In the genomic region with DNA sequence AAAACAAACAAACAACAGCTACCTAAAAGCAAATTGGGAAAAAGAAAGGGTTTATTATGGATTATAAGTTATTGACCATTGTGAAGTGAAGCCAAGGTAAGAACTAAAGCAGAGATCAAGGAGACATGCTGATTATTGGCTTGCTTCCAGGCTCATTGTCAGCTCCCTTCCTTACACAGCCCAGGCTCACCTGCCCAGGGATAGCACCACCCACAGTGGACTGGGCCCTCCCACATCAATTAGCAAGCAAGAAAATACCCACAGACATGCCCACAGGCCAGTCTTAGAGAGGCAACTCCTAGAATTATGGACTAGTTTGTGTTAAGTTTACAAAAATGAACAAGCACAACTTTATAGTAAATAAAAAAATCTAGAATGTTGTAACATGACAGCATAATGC, we compare ENCODE assay signal across 20 mouse cellular contexts.
"Had no signal": no experiment of that assay in that cellular context is flagged by ENCODE, and none has a peak within 500 bp of the region (broad histone marks: within the 10 kb centered on the region; RNA-seq: fewer than 3 reads in every experiment).

No protein-coding gene starts in this region.

- H3K4me2 ChIP-seq: lung, embryonic 15.5 days; midbrain, embryonic 13.5 days; neural tube, embryonic 13.5 days had no signal

- H3K27ac ChIP-seq: kidney, postnatal 0 days; layer of hippocampus, adult 2 months; left cerebral cortex, adult 2 months; lung, embryonic 15.5 days; midbrain, embryonic 10.5 days; midbrain, embryonic 13.5 days; neural tube, embryonic 13.5 days had no signal

- H3K4me3 ChIP-seq: layer of hippocampus, adult 2 months; left cerebral cortex, adult 2 months; lung, embryonic 15.5 days; megakaryocyte, embryonic 14.5 days; midbrain, embryonic 10.5 days; midbrain, embryonic 13.5 days; myocyte; neural tube, embryonic 13.5 days had no signal

- H3K9me3 ChIP-seq: lung, embryonic 15.5 days; megakaryocyte, embryonic 14.5 days; midbrain, embryonic 10.5 days; midbrain, embryonic 13.5 days; neural tube, embryonic 13.5 days had no signal

- H3K9ac ChIP-seq: lung, embryonic 15.5 days; midbrain, embryonic 13.5 days; neural tube, embryonic 13.5 days had no signal

- ATAC-seq: inflammation-experienced regulatory T-cells, adult 6 months; midbrain, embryonic 13.5 days; midbrain, embryonic 16.5 days had no signal

- DNase-seq: kidney, adult 18-20 months; kidney, adult 9 months; kidney, postnatal 25 days; layer of hippocampus, adult 9-11 months; lung, adult 18-20 months; lung, postnatal 10 days; lung, postnatal 36 days; thymus, adult 18-20 months; thymus, postnatal 4 days had no signal

- H3K27me3 ChIP-seq: lung, embryonic 15.5 days; megakaryocyte, embryonic 14.5 days; midbrain, embryonic 13.5 days; neural tube, embryonic 13.5 days had no signal

- H3K4me1 ChIP-seq: midbrain, embryonic 10.5 days; midbrain, embryonic 13.5 days; neural tube, embryonic 13.5 days had no signal
